Mouse (Mus musculus): ENCODE data around the gene Ciao2b. TPM values are rescaled to one million over a fixed set of nuclear protein-coding genes. Genes with fewer than 3 reads are reported as not detected.

The Ciao2b gene
- polyA plus RNA-seq, 1 experiment from 2014 or later, result 98.6 TPM

DNA sequence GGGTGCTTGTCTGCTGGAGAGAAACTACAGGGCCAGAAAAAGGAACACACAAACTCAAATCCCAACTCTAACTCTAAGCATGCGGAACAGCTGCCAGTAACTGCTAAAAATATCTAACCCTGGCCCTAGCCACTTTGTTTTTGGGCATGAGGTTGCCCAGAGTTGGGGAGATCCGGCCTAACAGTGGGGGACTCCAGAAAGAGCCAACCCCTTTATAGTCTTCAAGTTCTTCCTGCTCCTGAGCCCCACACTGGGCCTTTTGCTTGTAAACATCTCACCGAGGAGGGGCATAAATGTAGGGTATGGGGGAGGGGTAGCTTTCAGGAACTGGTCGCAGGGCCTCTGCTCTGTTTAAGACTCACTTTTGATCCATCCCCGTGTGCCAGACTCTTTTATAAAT, 9.8 kb downstream of the Ciao2b start:
- no peaks in the 10 kb centered on the region for H3K9me3 ChIP-seq
- DNase-seq (ENCODE audit: low spot score), result no peak
- peaks cover 47% of the 10 kb centered on the region for H3K27me3 ChIP-seq (replicated peaks; ENCODE audit: low read depth, poor library complexity, severe bottlenecking)
- H3K4me1 ChIP-seq, result peaks cover 24% of the 10 kb centered on the region
- peaks cover 9% of the 10 kb centered on the region for H3K36me3 ChIP-seq (replicated peaks)
- 40% methylated on average over 5 of the region's 5 CpGs for WGBS
- H3K4me3 ChIP-seq, result no peak overlapping the region
- no peak overlapping the region for H3K27ac ChIP-seq (replicated peaks)

DNA sequence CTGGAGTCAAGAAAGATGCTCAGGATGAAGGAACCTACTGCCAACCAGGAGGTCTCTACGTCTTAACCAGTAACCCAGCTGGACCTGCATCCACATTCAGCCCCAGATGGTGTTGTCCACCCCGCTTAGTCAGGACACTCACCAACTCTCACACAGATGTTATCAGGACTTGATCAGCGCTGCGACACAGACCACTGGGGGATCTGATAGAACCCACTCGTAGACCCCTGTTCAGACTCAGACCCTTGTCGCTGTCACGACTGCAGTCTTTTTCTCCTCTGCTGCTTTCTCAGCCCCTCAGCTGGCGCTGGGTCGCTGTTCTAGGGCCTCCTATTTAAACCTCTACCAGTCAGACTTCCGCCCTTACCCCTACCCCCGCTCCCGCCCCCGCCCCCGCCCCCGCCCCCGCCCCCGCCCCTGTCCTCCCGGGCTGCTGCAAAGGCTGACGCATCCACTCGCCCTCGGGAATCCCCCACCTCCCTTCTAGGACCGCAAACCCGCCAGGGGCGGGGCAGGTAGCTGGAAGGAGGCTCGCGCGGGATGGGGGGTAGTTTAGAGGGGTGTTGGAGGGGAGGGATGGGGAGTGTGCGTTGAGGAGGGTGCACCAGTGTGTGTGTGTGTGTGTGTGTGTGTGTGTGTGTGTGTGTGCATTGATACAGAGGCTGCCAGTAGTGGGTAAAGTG, 10.6 kb downstream of the Ciao2b start, which contains the start of gene Rrad:
TSS of gene Rrad (minus strand) at position 347 of the 683 bp plus-strand sequence.
- peak; percentile 64 for DNase-seq (ENCODE audit: low spot score)
- peak within 1 kb of the TSS; percentile 57 for H3K4me3 ChIP-seq
- 0 out of 2 replicates have a peak within 1 kb of the TSS, but pooled peaks have one; percentile 24 for H3K27ac ChIP-seq (replicated peaks)
- H3K36me3 ChIP-seq (replicated peaks), result peaks cover 9% of the 10 kb centered on the region
- no peaks in the 10 kb centered on the region for H3K9me3 ChIP-seq
- H3K4me1 ChIP-seq, result peaks cover 24% of the 10 kb centered on the region
- peaks cover 47% of the 10 kb centered on the region for H3K27me3 ChIP-seq (replicated peaks; ENCODE audit: low read depth, poor library complexity, severe bottlenecking)
- WGBS, result under 1% methylated on average over 28 of the region's 28 CpGs

DNA sequence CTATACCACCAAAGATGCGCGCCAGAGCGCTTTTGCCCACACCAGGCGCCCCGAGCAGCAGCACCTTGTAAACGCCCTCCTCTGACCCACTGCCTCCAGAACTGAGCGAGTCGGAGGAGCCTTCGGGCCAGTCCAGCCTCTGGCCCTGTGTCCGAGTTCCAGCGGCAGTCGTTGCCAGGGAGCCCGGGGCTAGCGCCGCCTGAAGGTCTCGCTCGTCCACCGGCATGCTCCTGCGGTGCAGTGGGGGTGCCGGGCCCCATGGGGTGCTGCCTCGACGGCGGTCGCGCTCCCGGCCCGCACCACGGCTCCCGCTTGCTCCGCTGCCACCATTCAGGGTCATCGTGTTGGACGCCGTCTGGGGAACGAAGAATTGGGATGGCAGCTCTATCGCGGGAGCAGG, 11.2 kb downstream of the Ciao2b start:
- DNase-seq (ENCODE audit: low spot score), result peak; percentile 42

DNA sequence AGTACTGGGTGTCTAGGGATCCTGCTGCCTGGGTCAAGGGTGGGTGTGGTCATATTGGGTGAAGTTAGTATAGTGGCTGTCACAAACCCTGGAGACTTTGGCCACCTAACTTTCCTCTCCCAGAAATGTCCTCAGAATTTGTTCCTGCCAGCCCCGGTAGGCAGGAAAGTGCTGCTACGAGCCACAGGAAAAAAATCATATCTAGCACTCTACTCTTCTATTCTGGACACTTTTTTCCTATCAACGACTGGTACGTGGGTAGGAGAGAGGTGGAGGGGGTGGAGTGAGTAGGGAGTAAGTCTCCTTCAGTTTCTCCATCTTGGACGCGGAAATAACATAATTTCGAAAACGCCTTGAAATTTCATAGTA, 11.7 kb downstream of the Ciao2b start:
- Histone ChIP-seq H3K27me3 (replicated peaks; ENCODE audit: low read depth, poor library complexity, severe bottlenecking) (peaks cover 47% of the 10 kb centered on the region), H3K4me1 (peaks cover 24% of the 10 kb centered on the region), H3K27ac (replicated peaks) (no peak overlapping the region), H3K4me3 (peak overlapping the region; percentile 57; the same call in 1 of the 2 replicates), H3K36me3 (replicated peaks) (no peaks in the 10 kb centered on the region; the same call in 1 of the 2 replicates), H3K9me3 (no peaks in the 10 kb centered on the region)
- WGBS, result 41% methylated on average over 8 of the region's 8 CpGs
- no peak for DNase-seq (ENCODE audit: low spot score)

More for the DNA sequence above, 11.2 kb downstream of the Ciao2b start:
- Histone ChIP-seq H3K27me3 (replicated peaks; ENCODE audit: low read depth, poor library complexity, severe bottlenecking) (peaks cover 47% of the 10 kb centered on the region), H3K36me3 (replicated peaks) (peaks cover 4% of the 10 kb centered on the region), H3K27ac (replicated peaks) (no peak overlapping the region), H3K9me3 (no peaks in the 10 kb centered on the region), H3K4me1 (peaks cover 24% of the 10 kb centered on the region), H3K4me3 (peak overlapping the region; percentile 57)
- 1% methylated on average over 36 of the region's 36 CpGs for WGBS

DNA sequence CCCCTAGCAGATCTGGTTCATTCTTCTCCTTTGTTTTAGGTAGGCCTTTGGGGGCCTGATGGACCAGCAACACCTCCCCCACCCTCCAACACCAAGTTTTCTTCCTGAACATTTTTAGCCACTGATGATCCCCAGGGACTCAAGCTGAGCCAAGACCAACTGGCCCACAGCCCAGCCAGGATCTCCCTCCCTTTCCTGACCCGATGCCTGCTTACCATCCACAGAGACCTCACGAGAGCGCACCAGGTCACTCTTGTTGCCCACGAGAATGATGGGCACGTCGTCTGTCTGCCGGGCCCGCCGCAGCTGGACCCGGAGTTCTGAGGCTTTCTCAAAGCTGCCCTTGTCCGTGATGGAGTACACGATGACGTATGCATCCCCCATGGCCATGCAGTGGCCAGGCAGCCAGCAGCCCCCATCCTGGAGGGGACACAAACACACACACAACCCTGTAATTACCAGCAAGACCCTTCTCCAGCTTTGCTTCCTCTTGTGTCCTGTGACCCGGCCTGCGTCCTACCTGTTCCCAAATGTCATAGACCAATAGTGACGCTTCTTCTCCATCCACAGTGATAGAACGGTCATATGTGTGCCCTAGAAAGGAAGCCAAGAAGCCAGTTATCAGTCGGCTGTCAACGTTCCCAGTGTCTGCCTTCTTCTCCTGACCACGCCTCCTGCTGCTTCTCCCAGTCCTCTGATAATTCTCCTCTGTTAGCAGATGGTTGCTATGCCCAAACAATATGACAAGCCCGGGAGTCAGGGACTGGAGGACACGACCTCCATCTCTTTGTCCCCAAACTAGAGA, 12.3 kb downstream of the Ciao2b start:
- WGBS, result 80% methylated on average over 22 of the region's 22 CpGs
- Histone ChIP-seq H3K27me3 (replicated peaks; ENCODE audit: low read depth, poor library complexity, severe bottlenecking) (peaks cover 47% of the 10 kb centered on the region), H3K4me1 (peaks cover 24% of the 10 kb centered on the region), H3K36me3 (replicated peaks) (no peaks in the 10 kb centered on the region), H3K9me3 (no peaks in the 10 kb centered on the region), H3K4me3 (no peak overlapping the region), H3K27ac (replicated peaks) (no peak overlapping the region)
- no peak for DNase-seq (ENCODE audit: low spot score)

DNA sequence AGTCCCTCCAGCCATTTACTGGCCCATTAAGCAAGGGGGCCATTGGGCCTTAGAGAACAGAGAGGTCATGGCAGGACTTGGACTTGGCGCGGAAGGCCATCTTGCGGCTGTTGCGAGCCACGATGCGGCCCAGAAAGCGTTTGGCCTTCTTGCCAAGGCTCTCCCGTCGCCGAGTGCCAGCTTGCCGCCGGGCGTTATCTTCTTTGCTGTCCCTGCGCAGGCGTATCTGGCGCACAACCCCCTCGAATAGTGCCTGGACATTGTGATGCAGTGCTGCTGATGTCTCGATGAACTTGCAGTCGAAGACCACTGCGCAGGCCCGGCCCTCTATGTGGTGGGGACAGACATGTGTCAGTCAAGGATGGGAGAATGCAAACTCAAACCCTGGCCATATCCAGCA, 13.4 kb downstream of the Ciao2b start:
- Histone ChIP-seq H3K9me3 (no peaks in the 10 kb centered on the region), H3K4me1 (peaks cover 24% of the 10 kb centered on the region), H3K36me3 (replicated peaks) (no peaks in the 10 kb centered on the region), H3K27me3 (replicated peaks; ENCODE audit: low read depth, poor library complexity, severe bottlenecking) (peaks cover 47% of the 10 kb centered on the region), H3K27ac (replicated peaks) (no peak overlapping the region), H3K4me3 (no peak overlapping the region)
- WGBS, result 94% methylated on average over 21 of the region's 21 CpGs
- no peak for DNase-seq (ENCODE audit: low spot score)

DNA sequence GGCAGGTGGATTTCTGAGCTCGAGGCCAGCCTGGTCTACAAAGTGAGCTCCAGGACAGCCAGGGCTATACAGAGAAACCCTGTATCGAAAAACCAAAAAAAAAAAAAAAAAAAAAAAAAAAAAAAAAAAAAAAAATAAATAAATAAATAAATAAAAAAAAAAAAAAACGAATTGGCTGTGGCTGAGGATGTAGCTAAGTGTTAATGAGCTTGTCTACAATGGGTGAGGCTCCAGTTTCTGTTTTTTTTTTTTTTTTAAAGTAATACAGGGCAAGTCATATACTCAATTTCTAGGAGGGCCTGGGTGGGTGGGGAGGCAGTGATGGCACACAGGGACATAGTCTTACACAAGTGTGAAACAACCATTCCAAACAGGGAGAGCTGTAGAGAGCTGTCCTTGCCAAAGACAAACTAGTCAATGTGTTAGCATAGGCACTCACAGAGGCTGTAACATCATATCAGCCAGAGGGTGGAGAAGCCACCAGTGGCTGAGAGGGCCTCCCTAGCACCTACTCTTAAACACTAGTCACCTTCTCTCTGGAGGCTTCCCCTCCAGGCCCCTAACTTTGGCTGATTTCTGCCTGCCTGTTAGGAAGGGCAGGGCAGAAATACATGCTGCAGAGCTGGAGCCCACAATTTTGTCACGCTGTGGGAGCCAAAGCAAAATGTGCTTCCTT, 14.6 kb downstream of the Ciao2b start:
- H3K9me3 ChIP-seq, result no peaks in the 10 kb centered on the region
- WGBS, result 84% methylated on average over 4 of the region's 4 CpGs
- H3K4me1 ChIP-seq, result peaks cover 20% of the 10 kb centered on the region
- no peaks in the 10 kb centered on the region for H3K36me3 ChIP-seq (replicated peaks)
- H3K27ac ChIP-seq (replicated peaks), result no peak overlapping the region
- peaks cover 43% of the 10 kb centered on the region for H3K27me3 ChIP-seq (replicated peaks; ENCODE audit: low read depth, poor library complexity, severe bottlenecking)
- H3K4me3 ChIP-seq, result no peak overlapping the region
- no peak for DNase-seq (ENCODE audit: low spot score)

DNA sequence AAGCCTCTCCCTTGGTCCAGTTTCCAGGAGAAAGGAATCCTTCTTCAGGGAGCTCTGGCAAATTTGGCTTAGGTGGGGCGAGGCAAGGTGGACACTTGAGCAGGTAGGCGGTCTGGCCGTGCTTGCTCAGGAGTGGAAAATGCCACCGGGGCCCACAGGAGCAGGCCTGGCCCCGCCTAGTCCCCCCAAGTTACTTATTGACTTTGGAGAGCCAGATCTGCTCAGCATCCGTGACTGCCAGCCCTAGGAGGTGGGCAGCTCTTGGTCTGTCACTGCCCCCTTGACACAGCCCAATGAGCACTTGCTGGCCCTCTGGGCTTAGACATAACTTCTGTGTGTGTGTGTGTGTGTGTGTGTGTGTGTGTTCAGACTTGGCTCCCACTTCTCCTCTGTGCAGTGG, 17.6 kb downstream of the Ciao2b start, which contains the start of gene Cdh16:
TSS of gene Cdh16 (minus strand) at position 236 of the 400 bp plus-strand sequence.
- H3K27me3 ChIP-seq (replicated peaks; ENCODE audit: low read depth, poor library complexity, severe bottlenecking), result peaks cover 12% of the 10 kb centered on the region
- no peaks in the 10 kb centered on the region for H3K36me3 ChIP-seq (replicated peaks)
- DNase-seq (ENCODE audit: low spot score), result no peak
- no peaks in the 10 kb centered on the region for H3K4me1 ChIP-seq
- no peaks in the 10 kb centered on the region for H3K9me3 ChIP-seq
- H3K27ac ChIP-seq (replicated peaks), result no peak within 1 kb of the TSS
- WGBS, result 81% methylated on average over 6 of the region's 6 CpGs
- H3K4me3 ChIP-seq, result no peak within 1 kb of the TSS

DNA sequence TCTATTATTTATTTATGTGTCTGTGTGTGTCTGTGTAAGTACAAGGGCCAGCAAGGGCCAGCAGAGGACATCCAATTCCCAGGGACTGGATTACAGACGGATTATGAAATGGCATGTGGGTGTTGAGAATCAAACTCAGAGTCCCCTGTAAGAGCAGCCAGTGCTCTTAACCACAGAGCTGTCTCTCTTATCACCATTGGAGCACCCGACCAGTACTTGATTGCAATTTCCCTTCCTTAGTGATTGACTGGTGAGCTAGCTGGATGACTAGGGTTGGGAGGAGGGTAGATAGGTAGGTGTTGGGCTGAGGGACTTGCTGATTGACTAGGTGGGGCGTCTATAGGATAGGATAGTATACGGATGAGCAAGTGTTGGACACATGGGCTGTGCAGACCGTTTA, 21.0 kb downstream of the Ciao2b start:
- DNase-seq (ENCODE audit: low spot score), result no peak

DNA sequence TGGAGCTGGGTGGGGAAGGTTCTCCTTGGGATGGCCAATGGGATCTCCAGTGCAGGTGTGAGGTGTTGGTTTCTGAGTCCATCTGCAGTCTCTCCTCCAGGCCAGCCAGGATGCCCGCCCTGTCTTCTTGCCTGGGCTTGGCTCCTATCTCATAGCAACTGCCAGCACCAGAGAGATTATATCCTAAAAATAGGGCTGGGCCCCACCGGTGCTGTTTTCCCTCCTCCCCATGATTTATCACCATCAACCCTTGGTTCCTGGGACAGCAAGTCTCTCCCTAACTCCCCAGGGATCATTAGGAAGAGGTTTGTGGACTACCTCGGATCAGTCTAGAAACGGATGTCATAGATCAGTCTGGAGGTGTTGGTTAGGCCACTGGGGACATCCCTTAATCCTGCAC, 28.6 kb downstream of the Ciao2b start:
- WGBS, result 79% methylated on average over 4 of the region's 4 CpGs
- no peaks in the 10 kb centered on the region for H3K27me3 ChIP-seq (replicated peaks; ENCODE audit: low read depth, poor library complexity, severe bottlenecking)
- H3K36me3 ChIP-seq (replicated peaks), result no peaks in the 10 kb centered on the region
- H3K27ac ChIP-seq (replicated peaks), result no peak overlapping the region
- no peak for DNase-seq (ENCODE audit: low spot score)
- no peaks in the 10 kb centered on the region for H3K9me3 ChIP-seq
- no peak overlapping the region for H3K4me3 ChIP-seq
- 0 out of 2 replicates have a peak, but pooled peaks cover 2% of the 10 kb centered on the region for H3K4me1 ChIP-seq

More for the DNA sequence above, 21.0 kb downstream of the Ciao2b start:
- Histone ChIP-seq H3K27me3 (replicated peaks; ENCODE audit: low read depth, poor library complexity, severe bottlenecking) (no peaks in the 10 kb centered on the region), H3K4me3 (no peak overlapping the region), H3K9me3 (no peaks in the 10 kb centered on the region), H3K27ac (replicated peaks) (no peak overlapping the region), H3K4me1 (no peaks in the 10 kb centered on the region), H3K36me3 (replicated peaks) (no peaks in the 10 kb centered on the region)
- whole genome bisulfite sequencing, result 82% methylated on average over 5 of the region's 5 CpGs

DNA sequence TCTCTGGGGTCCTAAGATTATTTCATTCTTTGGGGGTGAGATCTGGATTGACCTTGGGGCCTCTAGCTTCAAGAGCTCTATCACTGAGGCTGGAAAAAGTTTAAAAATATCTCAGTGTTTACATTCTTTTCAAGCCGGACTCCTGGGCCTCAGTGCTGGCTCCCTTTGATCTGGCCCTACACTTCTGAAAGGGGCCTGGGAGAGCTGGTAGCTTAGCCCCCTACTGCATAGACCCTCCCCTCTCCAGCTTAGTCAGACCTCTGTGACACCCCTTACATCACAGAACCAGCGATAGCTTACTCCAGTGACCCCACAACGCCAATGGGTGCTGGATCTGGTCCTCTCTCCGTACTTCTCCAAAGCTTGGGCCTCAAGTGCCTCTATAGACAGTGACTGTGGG, 30.2 kb downstream of the Ciao2b start:
- H3K27ac ChIP-seq (replicated peaks), result no peak overlapping the region
- DNase-seq (ENCODE audit: low spot score), result no peak
- no peaks in the 10 kb centered on the region for H3K9me3 ChIP-seq
- 78% methylated on average over 4 of the region's 4 CpGs for WGBS
- H3K4me3 ChIP-seq, result no peak overlapping the region
- H3K4me1 ChIP-seq, result peaks cover 4% of the 10 kb centered on the region; the same call in 1 of the 2 replicates
- no peaks in the 10 kb centered on the region for H3K36me3 ChIP-seq (replicated peaks)
- H3K27me3 ChIP-seq (replicated peaks; ENCODE audit: low read depth, poor library complexity, severe bottlenecking), result no peaks in the 10 kb centered on the region

DNA sequence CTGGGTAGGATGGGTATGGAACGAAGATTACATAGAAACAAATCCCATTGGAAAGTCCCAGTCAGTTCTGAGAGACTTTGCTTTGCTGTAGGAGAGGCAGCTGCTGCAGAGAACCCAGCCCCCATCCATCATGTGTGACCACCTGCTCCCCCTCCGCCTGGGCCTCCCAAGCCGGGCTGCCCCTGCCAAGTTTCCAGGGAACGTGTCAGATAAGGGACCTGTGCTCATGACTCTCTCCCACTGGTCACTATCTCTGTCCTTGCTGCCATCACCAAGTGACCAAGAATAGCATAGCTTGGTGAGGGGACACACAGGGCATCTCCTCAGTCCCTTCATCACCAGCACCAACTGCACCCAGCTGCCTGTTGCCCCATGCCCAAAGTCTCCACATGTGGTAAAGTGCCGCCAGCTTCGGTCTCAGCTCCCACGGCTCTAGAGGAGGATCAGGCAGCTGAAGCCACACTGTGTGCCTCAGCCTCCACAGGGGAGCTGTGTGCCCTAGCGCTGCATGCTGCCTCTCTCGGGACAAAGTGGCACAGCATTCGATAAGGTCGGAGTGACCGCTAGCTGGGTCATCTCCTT, 31.5 kb downstream of the Ciao2b start:
- Histone ChIP-seq H3K4me3 (no peak overlapping the region), H3K4me1 (peaks cover 9% of the 10 kb centered on the region; the same call in 1 of the 2 replicates), H3K36me3 (replicated peaks) (no peaks in the 10 kb centered on the region), H3K9me3 (no peaks in the 10 kb centered on the region), H3K27ac (replicated peaks) (no peak overlapping the region), H3K27me3 (replicated peaks; ENCODE audit: low read depth, poor library complexity, severe bottlenecking) (no peaks in the 10 kb centered on the region; the same call in 1 of the 2 replicates)
- 83% methylated on average over 12 of the region's 12 CpGs for WGBS
- no peak for DNase-seq (ENCODE audit: low spot score)
